In genomic region chr7:16946441-16947348, GRCm38 (mm10) we compare ENCODE assay signal across 9 mouse cellular contexts. TPM values are rescaled to one million over a fixed set of nuclear protein-coding genes. Genes with fewer than 3 reads are reported as not detected.
DNase-seq lines count a peak whose midpoint lies in the region; ATAC-seq and TF ChIP-seq lines count a peak whose summit lies in the region.
"Had no signal": no experiment of that assay in that cellular context is flagged by ENCODE, and none has a peak within 500 bp of the region (broad histone marks: within the 10 kb centered on the region; RNA-seq: fewer than 3 reads in every experiment).

No protein-coding gene starts in this region.

- peak overlapping the region; percentile 74 for H3K4me3 ChIP-seq in E14TG2a.4 (replicated peaks; ENCODE audit: low read length)
- H3K4me3 ChIP-seq in embryonic facial prominence, embryonic 12.5 days, result peak overlapping the region; percentile 62
- peak overlapping the region; percentile 85 for H3K4me3 ChIP-seq in hindbrain, embryonic 13.5 days
- H3K4me3 ChIP-seq in midbrain, embryonic 15.5 days, result peak overlapping the region; percentile 61

- peaks cover 6% of the 10 kb centered on the region; the same call in 1 of the 2 replicates for H3K9me3 ChIP-seq in E14TG2a.4 (ENCODE audit: low read length)
- H3K9me3 ChIP-seq in embryonic facial prominence, embryonic 12.5 days, result no peaks in the 10 kb centered on the region
- H3K9me3 ChIP-seq in hindbrain, embryonic 13.5 days, result no peaks in the 10 kb centered on the region
- no peaks in the 10 kb centered on the region for H3K9me3 ChIP-seq in midbrain, embryonic 15.5 days

- H3K27me3 ChIP-seq in E14TG2a.4 (ENCODE audit: insufficient read depth, low read length), result peaks cover 59% of the 10 kb centered on the region
- peaks cover 51% of the 10 kb centered on the region for H3K27me3 ChIP-seq in embryonic facial prominence, embryonic 12.5 days
- H3K27me3 ChIP-seq in hindbrain, embryonic 13.5 days, result peaks cover 8% of the 10 kb centered on the region; the same call in 1 of the 2 replicates
- H3K27me3 ChIP-seq in midbrain, embryonic 15.5 days (replicated peaks), result no peaks in the 10 kb centered on the region

- intact Hi-C loops in heart, postnatal 25 days (cut with DNase I), result loop anchor here (5.0 kb wide), 2 partner anchors 106 to 121 kb away; no protein-coding TSS in a partner anchor

- H3K9ac ChIP-seq in embryonic facial prominence, embryonic 12.5 days, result peak overlapping the region; percentile 44
- peak overlapping the region; percentile 93 for H3K9ac ChIP-seq in hindbrain, embryonic 13.5 days
- H3K9ac ChIP-seq in midbrain, embryonic 15.5 days, result peak overlapping the region; percentile 88

- ATAC-seq in embryonic facial prominence, embryonic 12.5 days (ENCODE audit: insufficient number of reproducible peaks, insufficient read depth, low FRiP score, low TSS enrichment), result no peak
- ATAC-seq in hindbrain, embryonic 13.5 days (ENCODE audit: low FRiP score), result no peak
- no peak for ATAC-seq in midbrain, embryonic 15.5 days (replicated peaks)

- H3K4me2 ChIP-seq in embryonic facial prominence, embryonic 12.5 days (replicated peaks), result peak overlapping the region; percentile 70
- peak overlapping the region; percentile 97 for H3K4me2 ChIP-seq in hindbrain, embryonic 13.5 days
- H3K4me2 ChIP-seq in midbrain, embryonic 15.5 days, result peak overlapping the region; percentile 86

- H3K4me1 ChIP-seq in E14TG2a.4 (replicated peaks; ENCODE audit: low read depth, low read length), result peaks cover 64% of the 10 kb centered on the region
- peaks cover 43% of the 10 kb centered on the region for H3K4me1 ChIP-seq in embryonic facial prominence, embryonic 12.5 days
- H3K4me1 ChIP-seq in hindbrain, embryonic 13.5 days (replicated peaks), result peaks cover 86% of the 10 kb centered on the region
- H3K4me1 ChIP-seq in midbrain, embryonic 15.5 days, result peaks cover 74% of the 10 kb centered on the region

- H3K36me3 ChIP-seq in E14TG2a.4 (ENCODE audit: insufficient read depth, low read length), result no peaks in the 10 kb centered on the region
- no peaks in the 10 kb centered on the region for H3K36me3 ChIP-seq in embryonic facial prominence, embryonic 12.5 days
- H3K36me3 ChIP-seq in hindbrain, embryonic 13.5 days, result peaks cover 10% of the 10 kb centered on the region; the same call in 1 of the 2 replicates
- no peaks in the 10 kb centered on the region for H3K36me3 ChIP-seq in midbrain, embryonic 15.5 days (replicated peaks)

- TF ChIP-seq CTCF in E14TG2a.4 (conservative IDR thresholded peaks at IDR 0.05; ENCODE audit: low read length), result no peak

- peak overlapping the region; percentile 9; the same call in 1 of the 2 replicates for H3K27ac ChIP-seq in embryonic facial prominence, embryonic 12.5 days
- H3K27ac ChIP-seq in hindbrain, embryonic 13.5 days, result peak overlapping the region; percentile 97
- peak overlapping the region; percentile 96 for H3K27ac ChIP-seq in midbrain, embryonic 15.5 days

- WGBS in embryonic facial prominence, embryonic 12.5 days, result 2% methylated on average over 48 of the region's 53 CpGs
- WGBS in hindbrain, embryonic 13.5 days, result 1% methylated on average over 53 of the region's 53 CpGs
- WGBS in midbrain, embryonic 15.5 days, result 1% methylated on average over 53 of the region's 53 CpGs

- peak; percentile 91 for DNase-seq in heart, adult 11 months
- no peak for DNase-seq in heart, postnatal 25 days (ENCODE audit: low spot score)
- DNase-seq in adipocyte (ENCODE audit: low spot score), result no peak
- DNase-seq in ovary, postnatal 14 days (ENCODE audit: low spot score), result no peak

RNA-seq across cellular contexts. Expression of gene Pnmal2, which starts 2.2 kb away (rescaled TPM):
- 1 to 10 TPM; 3.7 to 4.1 TPM for total RNA-seq in heart, postnatal 25 days (2021)
- polyA plus RNA-seq in embryonic facial prominence, embryonic 12.5 days (2016; fragmentation: Nextera tagmentation; extraction: Ambion mirVana), result 15.9 and 16.6 TPM in 2 replicates
- polyA plus RNA-seq in hindbrain, embryonic 13.5 days (2015; fragmentation: Nextera tagmentation; extraction: Ambion mirVana), result 110 and 117 TPM in 2 replicates
- 198 and 205 TPM in 2 replicates for polyA plus RNA-seq in midbrain, embryonic 15.5 days (2015; fragmentation: Nextera tagmentation; extraction: Ambion mirVana)
- total RNA-seq: neutrophil, adult 5-6 weeks had no signal

RNA-seq across cellular contexts. Expression of gene Pnmal1, which starts 12.8 kb away (rescaled TPM):
- not detected for total RNA-seq in heart, postnatal 25 days (2021)
- 2.8 and 3.6 TPM in 2 replicates for polyA plus RNA-seq in embryonic facial prominence, embryonic 12.5 days (2016; fragmentation: Nextera tagmentation; extraction: Ambion mirVana)
- polyA plus RNA-seq in hindbrain, embryonic 13.5 days (2015; fragmentation: Nextera tagmentation; extraction: Ambion mirVana), result 42.0 and 44.5 TPM in 2 replicates
- polyA plus RNA-seq in midbrain, embryonic 15.5 days (2015; fragmentation: Nextera tagmentation; extraction: Ambion mirVana), result 74.5 and 76.1 TPM in 2 replicates
- total RNA-seq: neutrophil, adult 5-6 weeks had no signal

RNA-seq across cellular contexts. Expression of gene Calm3, which starts 22.8 kb away (rescaled TPM):
- 100 to 1,000 TPM; 196 to 203 TPM for total RNA-seq in heart, postnatal 25 days (2021)
- polyA plus RNA-seq in embryonic facial prominence, embryonic 12.5 days (2016; fragmentation: Nextera tagmentation; extraction: Ambion mirVana), result 123 and 134 TPM in 2 replicates
- 307 and 317 TPM in 2 replicates for polyA plus RNA-seq in hindbrain, embryonic 13.5 days (2015; fragmentation: Nextera tagmentation; extraction: Ambion mirVana)
- polyA plus RNA-seq in midbrain, embryonic 15.5 days (2015; fragmentation: Nextera tagmentation; extraction: Ambion mirVana), result 351 and 370 TPM in 2 replicates

RNA-seq across cellular contexts. Expression of gene Gm42372, which starts 36.2 kb away (rescaled TPM):
- not detected for total RNA-seq in heart, postnatal 25 days (2021)
- 0.36 and 0.41 TPM in 2 replicates for polyA plus RNA-seq in embryonic facial prominence, embryonic 12.5 days (2016; fragmentation: Nextera tagmentation; extraction: Ambion mirVana)
- polyA plus RNA-seq in hindbrain, embryonic 13.5 days (2015; fragmentation: Nextera tagmentation; extraction: Ambion mirVana), result 3.7 and 4.4 TPM in 2 replicates
- polyA plus RNA-seq in midbrain, embryonic 15.5 days (2015; fragmentation: Nextera tagmentation; extraction: Ambion mirVana), result 6.8 and 7.1 TPM in 2 replicates

RNA-seq across cellular contexts. Expression of gene Ptgir, which starts 40.4 kb away (rescaled TPM):
- total RNA-seq in heart, postnatal 25 days (2021), result 1 to 10 TPM; 2.1 to 3.1 TPM
- polyA plus RNA-seq in embryonic facial prominence, embryonic 12.5 days (2016; fragmentation: Nextera tagmentation; extraction: Ambion mirVana), result 1.7 and 2.2 TPM in 2 replicates
- polyA plus RNA-seq in hindbrain, embryonic 13.5 days (2015; fragmentation: Nextera tagmentation; extraction: Ambion mirVana), result 0.78 and 0.83 TPM in 2 replicates
- 0.42 and 0.43 TPM in 2 replicates for polyA plus RNA-seq in midbrain, embryonic 15.5 days (2015; fragmentation: Nextera tagmentation; extraction: Ambion mirVana)

Comparison
In these comparisons a context has a peak if more than half of its experiments do, and no peak if none do; other contexts are left out.
1. H3K27ac ChIP-seq: peak in every context shown above with its lines; median percentile 97 in hindbrain, embryonic 13.5 days; 96 in midbrain, embryonic 15.5 days; 9 in embryonic facial prominence, embryonic 12.5 days.